Comparison of ENCODE assay signal across 16 mouse cellular contexts in the genomic region with DNA sequence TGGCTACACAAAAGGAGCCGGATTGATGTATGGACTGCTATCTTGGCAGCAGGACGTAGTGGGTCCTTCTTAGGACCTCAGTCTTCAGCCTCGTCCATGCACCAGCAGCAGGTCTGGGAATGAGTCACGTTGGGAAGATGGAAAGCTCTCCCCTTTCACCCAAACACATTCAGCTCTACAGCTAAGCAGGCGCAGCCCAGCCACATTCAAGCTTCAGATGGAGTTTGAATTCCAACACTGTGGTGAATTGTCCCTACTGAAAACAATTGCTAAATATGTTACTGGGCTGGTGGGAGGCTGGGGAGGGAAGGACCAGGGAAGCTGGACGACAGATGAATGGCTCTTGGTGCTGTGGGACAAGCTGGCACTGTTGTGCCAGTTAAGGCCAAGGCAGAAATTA. TPM values are rescaled to one million over a fixed set of nuclear protein-coding genes. Genes with fewer than 3 reads are reported as not detected.
A peak's percentile ranks its signal among the peaks of the same experiment; 100 is the strongest.
DNase-seq lines count a peak whose midpoint lies in the region; ATAC-seq and TF ChIP-seq lines count a peak whose summit lies in the region.
"Had no signal": no experiment of that assay in that cellular context is flagged by ENCODE, and none has a peak within 500 bp of the region (broad histone marks: within the 10 kb centered on the region; RNA-seq: fewer than 3 reads in every experiment).

No protein-coding gene starts in this region.

- TF ChIP-seq POLR2A in small intestine, adult 2 months (IDR thresholded peaks at IDR 0.05; ENCODE audit: low read depth, low read length), result no peak

- peak overlapping the region; percentile 1; the same call in 1 of the 2 replicates for H3K4me2 ChIP-seq in heart, embryonic 12.5 days
- H3K4me2 ChIP-seq: forebrain, embryonic 12.5 days; limb, embryonic 13.5 days; midbrain, embryonic 13.5 days had no signal

- 79% methylated on average over 6 of the region's 6 CpGs for WGBS in heart, embryonic 12.5 days
- WGBS in small intestine, adult 2 months, result 85% methylated on average over 6 of the region's 6 CpGs

- peak; percentile 24 for DNase-seq in adrenal gland, adult 2 months
- DNase-seq in adrenal gland, postnatal 4 days (ENCODE audit: low spot score in 2 of 2), result no peak
- DNase-seq in heart, adult 9 months (ENCODE audit: low spot score in 2 of 2), result no peak
- peak; percentile 34 for DNase-seq in brain, adult 2 months (ENCODE audit: low read depth, low spot score)
- DNase-seq in cerebellum, adult 8-10 months, result no peak
- no peak for DNase-seq in MN1 (ENCODE audit: low spot score)
- DNase-seq: adrenal gland, postnatal 10 days; cerebellum, adult 9-11 months; heart, postnatal 14 days had no signal

- H3K4me1 ChIP-seq in heart, embryonic 12.5 days (replicated peaks), result peaks cover 32% of the 10 kb centered on the region
- peaks cover 40% of the 10 kb centered on the region for H3K4me1 ChIP-seq in small intestine, adult 2 months (ENCODE audit: control insufficient read depth, insufficient read depth, insufficient read length, low read length)

- no peak overlapping the region for H3K4me3 ChIP-seq in heart, embryonic 12.5 days
- H3K4me3 ChIP-seq in small intestine, adult 2 months (ENCODE audit: low read depth, low read length), result no peak overlapping the region
- H3K4me3 ChIP-seq: forebrain, embryonic 12.5 days; limb, embryonic 13.5 days; midbrain, embryonic 13.5 days; myocyte had no signal

- ATAC-seq in heart, embryonic 12.5 days (ENCODE audit: insufficient number of reproducible peaks, low FRiP score), result no peak
- ATAC-seq: hindbrain, embryonic 16.5 days; midbrain, embryonic 13.5 days had no signal

- no peaks in the 10 kb centered on the region for H3K36me3 ChIP-seq in heart, embryonic 12.5 days
- peaks cover 7% of the 10 kb centered on the region for H3K36me3 ChIP-seq in small intestine, adult 2 months (ENCODE audit: control insufficient read depth, insufficient read depth, low read length)
- H3K36me3 ChIP-seq: forebrain, embryonic 12.5 days; limb, embryonic 13.5 days; midbrain, embryonic 13.5 days had no signal

- H3K27me3 ChIP-seq in heart, embryonic 12.5 days (replicated peaks), result no peaks in the 10 kb centered on the region
- no peaks in the 10 kb centered on the region for H3K27me3 ChIP-seq in small intestine, adult 2 months (ENCODE audit: control insufficient read depth, insufficient read depth, low read length)

- no peaks in the 10 kb centered on the region for H3K9me3 ChIP-seq in heart, embryonic 12.5 days (replicated peaks)
- H3K9me3 ChIP-seq: forebrain, embryonic 12.5 days; limb, embryonic 13.5 days; midbrain, embryonic 13.5 days had no signal

- no peak overlapping the region; the same call in 1 of the 2 replicates for H3K27ac ChIP-seq in heart, embryonic 12.5 days (ENCODE audit: poor library complexity, severe bottlenecking)
- H3K27ac ChIP-seq in small intestine, adult 2 months (ENCODE audit: insufficient read depth, low read depth, low read length), result peak overlapping the region; percentile 87
- H3K27ac ChIP-seq: forebrain, embryonic 12.5 days; limb, embryonic 13.5 days; midbrain, embryonic 13.5 days had no signal

- TF ChIP-seq CTCF in small intestine, adult 2 months (IDR thresholded peaks at IDR 0.05; ENCODE audit: extremely low read depth, insufficient read length, insufficient replicate concordance, low read depth, low read length), result no peak

- no peak overlapping the region for H3K9ac ChIP-seq in heart, embryonic 12.5 days
- H3K9ac ChIP-seq: forebrain, embryonic 12.5 days; limb, embryonic 13.5 days; midbrain, embryonic 13.5 days had no signal

RNA-seq across cellular contexts. Expression of gene Mgst3, which starts 5.1 kb away (rescaled TPM):
- total RNA-seq in adrenal gland, adult 2 months (2021), result 10 to 100 TPM; 79.0 to 84.2 TPM
- 298 and 342 TPM in 2 replicates for polyA plus RNA-seq in adrenal gland, adult 2 months (2012; rRNA removed)
- 10 to 100 TPM; 67.2 to 77.2 TPM for total RNA-seq in adrenal gland, postnatal 4 days (2021)
- polyA plus RNA-seq in heart, embryonic 12.5 days (2016; fragmentation: Nextera tagmentation; extraction: Ambion mirVana), result 108 TPM in 2 replicates
- polyA plus RNA-seq in small intestine, adult 2 months (2012; rRNA removed), result 1,045 and 1,081 TPM in 2 replicates

RNA-seq across cellular contexts. Expression of gene Aldh9a1, which starts 38.8 kb away (rescaled TPM):
- total RNA-seq in adrenal gland, adult 2 months (2021), result 10 to 100 TPM; 77.1 to 84.8 TPM
- polyA plus RNA-seq in adrenal gland, adult 2 months (2012; rRNA removed), result 62.4 and 62.8 TPM in 2 replicates
- total RNA-seq in adrenal gland, postnatal 4 days (2021), result 10 to 100 TPM; 72.1 to 74.5 TPM
- 27.1 and 27.6 TPM in 2 replicates for polyA plus RNA-seq in heart, embryonic 12.5 days (2016; fragmentation: Nextera tagmentation; extraction: Ambion mirVana)
- 33.8 and 112 TPM in 2 replicates for polyA plus RNA-seq in small intestine, adult 2 months (2012; rRNA removed)

Comparison
In these comparisons a context has a peak if more than half of its experiments do, and no peak if none do; other contexts are left out.
1. DNase-seq: peak in adrenal gland, adult 2 months (single experiment) and brain, adult 2 months (single experiment); none in adrenal gland, postnatal 4 days (0 of 2), heart, adult 9 months (0 of 2), cerebellum, adult 8-10 months (single experiment) and MN1 (single experiment).